In genomic region chr10:25325690-25326089, GRCm38 (mm10) we compare ENCODE assay signal across 12 mouse cellular contexts. TPM values are rescaled to one million over a fixed set of nuclear protein-coding genes. Genes with fewer than 3 reads are reported as not detected.
A peak's percentile ranks its signal among the peaks of the same experiment; 100 is the strongest.
DNase-seq lines count a peak whose midpoint lies in the region; ATAC-seq lines count a peak whose summit lies in the region.
"Had no signal": no experiment of that assay in that cellular context is flagged by ENCODE, and none has a peak within 500 bp of the region (broad histone marks: within the 10 kb centered on the region; RNA-seq: fewer than 3 reads in every experiment).

No protein-coding gene starts in this region.

- H3K27me3 ChIP-seq in hindbrain, embryonic 14.5 days (ENCODE audit: control insufficient read depth, insufficient read depth, low read length): no peaks in the 10 kb centered on the region
- no peaks in the 10 kb centered on the region for H3K27me3 ChIP-seq in hindbrain, embryonic 10.5 days (ENCODE audit: insufficient read depth, poor library complexity, severe bottlenecking)
- H3K27me3 ChIP-seq: lung, embryonic 15.5 days; neural tube, embryonic 12.5 days had no signal

- no peak overlapping the region for H3K4me3 ChIP-seq in hindbrain, embryonic 14.5 days (replicated peaks; ENCODE audit: low read length)
- H3K4me3 ChIP-seq in hindbrain, embryonic 10.5 days: no peak overlapping the region
- H3K4me3 ChIP-seq: lung, embryonic 15.5 days; neural tube, embryonic 12.5 days had no signal

- H3K4me2 ChIP-seq in hindbrain, embryonic 14.5 days (replicated peaks): no peak overlapping the region
- H3K4me2 ChIP-seq: lung, embryonic 15.5 days; neural tube, embryonic 12.5 days had no signal

- peak; percentile 64 for DNase-seq in hindbrain, embryonic 14.5 days (ENCODE audit: low spot score)
- no peak for DNase-seq in hindbrain, embryonic 10.5 days (ENCODE audit: low spot score)
- peak; percentile 48 for DNase-seq in ovary, adult 18-20 months (ENCODE audit: low spot score)
- DNase-seq in ovary, postnatal 10 days (ENCODE audit: low spot score): no peak
- peak; percentile 54 for DNase-seq in fibroblast of lung, adult 2 months (ENCODE audit: low read depth)
- DNase-seq in ovary, postnatal 14 days (ENCODE audit: low spot score): peak; percentile 5
- DNase-seq in frontal cortex, postnatal 14 days (ENCODE audit: low spot score in 2 of 2): no peak
- DNase-seq: adrenal gland, adult 2 months had no signal

- 41% methylated on average over 4 of the region's 4 CpGs for WGBS in hindbrain, embryonic 14.5 days
- 80% methylated on average over 4 of the region's 4 CpGs for WGBS in hindbrain, embryonic 10.5 days

- no peak for ATAC-seq in hindbrain, embryonic 14.5 days (ENCODE audit: low FRiP score)
- ATAC-seq: intestine, postnatal 0 days had no signal

- no peaks in the 10 kb centered on the region for H3K4me1 ChIP-seq in hindbrain, embryonic 14.5 days (replicated peaks; ENCODE audit: control insufficient read depth, insufficient read depth, low read length)
- H3K4me1 ChIP-seq in hindbrain, embryonic 10.5 days (replicated peaks): no peaks in the 10 kb centered on the region
- H3K4me1 ChIP-seq: neural tube, embryonic 12.5 days had no signal

- no peaks in the 10 kb centered on the region for H3K9me3 ChIP-seq in hindbrain, embryonic 14.5 days (ENCODE audit: control insufficient read depth, low read length)
- H3K9me3 ChIP-seq in hindbrain, embryonic 10.5 days: no peaks in the 10 kb centered on the region
- H3K9me3 ChIP-seq: G1E; lung, embryonic 15.5 days; neural tube, embryonic 12.5 days had no signal

- H3K27ac ChIP-seq in hindbrain, embryonic 14.5 days: no peak overlapping the region
- no peak overlapping the region for H3K27ac ChIP-seq in hindbrain, embryonic 10.5 days
- H3K27ac ChIP-seq: lung, embryonic 15.5 days; neural tube, embryonic 12.5 days had no signal

- no peaks in the 10 kb centered on the region for H3K36me3 ChIP-seq in hindbrain, embryonic 14.5 days (replicated peaks; ENCODE audit: control insufficient read depth, insufficient read depth)
- H3K36me3 ChIP-seq in hindbrain, embryonic 10.5 days: no peaks in the 10 kb centered on the region
- H3K36me3 ChIP-seq: G1E; lung, embryonic 15.5 days; neural tube, embryonic 12.5 days had no signal

- no peak overlapping the region for H3K9ac ChIP-seq in hindbrain, embryonic 14.5 days
- H3K9ac ChIP-seq: lung, embryonic 15.5 days; neural tube, embryonic 12.5 days had no signal

RNA-seq across cellular contexts. Expression of gene Akap7, which starts 18.0 kb away (rescaled TPM):
- 48.8 and 56.7 TPM in 2 replicates for polyA plus RNA-seq in hindbrain, embryonic 14.5 days (2014; fragmentation: Nextera tagmentation; extraction: Ambion mirVana)
- polyA plus RNA-seq in hindbrain, embryonic 10.5 days (2016; fragmentation: Nextera tagmentation; extraction: Ambion mirVana): 15.6 and 16.3 TPM in 2 replicates
- polyA plus RNA-seq: G1E had no signal

RNA-seq across cellular contexts. Expression of gene Epb41l2, which starts 33.9 kb away (rescaled TPM):
- polyA plus RNA-seq in hindbrain, embryonic 14.5 days (2014; fragmentation: Nextera tagmentation; extraction: Ambion mirVana): 31.0 and 32.6 TPM in 2 replicates
- polyA plus RNA-seq in hindbrain, embryonic 10.5 days (2016; fragmentation: Nextera tagmentation; extraction: Ambion mirVana): 33.8 and 40.5 TPM in 2 replicates
- polyA plus RNA-seq: G1E had no signal

Comparison
In these comparisons a context has a peak if more than half of its experiments do, and no peak if none do; other contexts are left out.
1. DNase-seq: peak in hindbrain, embryonic 14.5 days (single experiment), ovary, adult 18-20 months (single experiment), fibroblast of lung, adult 2 months (single experiment) and ovary, postnatal 14 days (single experiment); none in hindbrain, embryonic 10.5 days (single experiment), ovary, postnatal 10 days (single experiment) and frontal cortex, postnatal 14 days (0 of 2).